Mouse (Mus musculus): ENCODE results near the gene Olfr74. TPM values are rescaled to one million over a fixed set of nuclear protein-coding genes. Genes with fewer than 3 reads are reported as not detected.
"Not testable (repeated sequence)": the region's sequence is repeated elsewhere in the genome, so short reads cannot be mapped to it uniquely, and the experiment has no call there.

Gene Olfr74
- polyA plus RNA-seq (2015; fragmentation: Nextera tagmentation; extraction: Ambion mirVana), result not detected in 2 replicates

DNA sequence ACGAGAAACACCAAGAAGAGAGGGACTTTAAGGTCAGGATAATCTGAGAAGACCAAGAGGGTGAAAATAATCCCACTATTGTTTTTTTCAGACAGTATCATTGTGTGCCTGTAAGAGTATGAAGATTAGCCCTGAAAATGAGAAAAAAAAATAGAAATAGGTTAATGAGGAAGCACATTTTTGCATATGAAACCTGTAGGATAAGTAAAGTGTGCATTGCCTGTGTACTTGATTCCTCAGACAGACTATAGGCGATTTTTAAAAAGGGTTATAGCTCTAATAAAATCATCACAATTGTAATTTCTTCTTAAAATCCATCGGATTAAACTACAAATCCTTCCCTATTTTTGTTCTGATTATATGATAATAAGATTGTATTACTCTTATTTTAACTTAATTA, at the start of gene Olfr74:
TSS of gene Olfr74 (minus strand) at position 101 of the 400 bp plus-strand sequence.
- H3K27me3 ChIP-seq, result no peaks in the 10 kb centered on the region
- 78% methylated on average over 3 of the region's 3 CpGs for WGBS
- no peak within 1 kb of the TSS for H3K4me2 ChIP-seq (replicated peaks)
- ATAC-seq (replicated peaks), result no peak
- H3K27ac ChIP-seq (replicated peaks), result no peak within 1 kb of the TSS
- no peaks in the 10 kb centered on the region for H3K9me3 ChIP-seq
- H3K4me1 ChIP-seq, result no peaks in the 10 kb centered on the region
- H3K4me3 ChIP-seq, result no peak within 1 kb of the TSS
- no peaks in the 10 kb centered on the region for H3K36me3 ChIP-seq
- H3K9ac ChIP-seq (replicated peaks), result no peak within 1 kb of the TSS

DNA sequence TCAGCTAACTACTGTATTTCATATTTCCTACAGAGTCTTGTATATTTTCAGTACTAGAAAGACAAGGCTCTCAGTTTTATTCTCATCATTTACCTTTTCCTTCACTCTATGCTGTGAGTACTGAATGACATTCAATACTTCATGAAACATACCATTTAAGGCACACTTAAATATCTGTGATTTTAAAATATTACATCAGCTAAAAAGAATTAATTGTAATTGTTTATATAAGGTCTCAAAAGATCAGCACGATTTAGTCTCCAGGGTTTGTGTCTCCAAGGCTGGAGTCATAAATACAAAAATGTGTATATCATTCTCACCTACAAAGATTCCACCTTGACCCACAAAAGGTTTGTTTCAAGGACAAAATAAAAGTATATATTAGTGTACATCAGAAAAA, 48.0 kb upstream of the Olfr74 start, which contains the start of gene Olfr1161:
TSS of gene Olfr1161 (plus strand) at position 301 of the 400 bp plus-strand sequence.
- not testable (repeated sequence) for H3K27me3 ChIP-seq, H3K9me3 ChIP-seq
- WGBS, result 84% methylated on average over 1 of the region's 1 CpGs

DNA sequence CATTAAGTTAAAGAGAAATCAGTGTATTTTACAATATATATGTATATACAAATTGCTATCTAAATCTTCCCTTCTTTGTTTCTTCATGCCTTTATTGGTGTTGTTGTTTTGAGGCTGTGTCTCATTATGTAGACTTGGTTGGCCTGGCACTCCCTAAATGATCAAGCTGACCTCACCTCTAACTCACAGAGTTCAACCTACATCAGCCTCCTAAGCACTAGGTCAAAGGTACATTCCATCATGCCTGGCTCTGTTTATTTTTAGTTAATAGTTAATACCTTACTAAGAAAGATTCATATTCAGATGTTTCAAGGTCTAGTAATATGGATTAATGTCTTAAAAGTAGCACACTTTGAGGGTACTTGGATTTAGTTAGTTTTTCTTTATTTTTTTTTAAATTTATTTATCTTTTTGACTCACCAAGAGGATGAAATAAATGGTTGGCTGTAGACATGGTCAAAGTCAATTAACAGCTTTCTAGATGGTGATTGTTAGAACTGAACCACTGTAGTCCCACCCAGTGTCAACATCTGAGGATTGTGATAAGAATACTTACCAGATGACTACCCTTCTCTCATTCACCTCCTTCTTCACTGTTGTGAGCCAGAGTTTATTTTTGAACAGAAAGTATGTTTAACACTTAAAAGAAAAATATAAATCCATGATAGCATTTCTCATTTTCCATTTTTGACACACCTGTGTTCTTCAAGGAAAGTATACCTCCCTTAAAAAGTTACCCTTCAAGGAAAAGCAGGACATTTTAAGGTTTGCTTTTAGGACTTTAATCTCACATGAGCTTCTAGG, 33.3 kb upstream of the Olfr74 start, which contains the start of gene Olfr1160:
TSS of gene Olfr1160 (minus strand) at position 754 of the 804 bp plus-strand sequence.
- H3K27ac ChIP-seq (replicated peaks), result no peak within 1 kb of the TSS
- ATAC-seq (replicated peaks), result no peak
- no peak within 1 kb of the TSS for H3K4me2 ChIP-seq (replicated peaks)

More for the DNA sequence above, 48.0 kb upstream of the Olfr74 start, which contains the start of gene Olfr1161:
- not testable (repeated sequence) for H3K36me3 ChIP-seq; H3K4me2 ChIP-seq (replicated peaks); ATAC-seq (replicated peaks); H3K27ac ChIP-seq (replicated peaks); H3K9ac ChIP-seq (replicated peaks); H3K4me3 ChIP-seq; H3K4me1 ChIP-seq

DNA sequence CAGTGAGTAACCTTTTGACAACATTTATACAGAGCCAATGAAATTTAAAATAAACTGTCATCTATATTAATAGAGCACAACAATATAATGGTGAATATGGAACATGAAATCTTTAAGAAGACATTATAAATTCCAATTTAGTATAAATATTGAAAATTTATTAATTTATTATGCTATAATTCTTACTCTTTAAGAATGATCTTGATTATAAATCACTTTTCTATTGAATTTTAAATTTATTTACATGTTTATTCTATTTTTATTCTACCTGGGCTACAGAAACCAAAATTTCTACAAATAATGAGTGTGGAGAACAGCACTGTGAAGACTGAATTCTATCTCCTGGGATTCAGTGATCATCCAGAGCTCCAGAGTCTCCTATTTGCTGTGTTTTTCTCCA, 15.3 kb upstream of the Olfr74 start, which contains the start of gene Olfr1158:
TSS of gene Olfr1158 (plus strand) at position 301 of the 400 bp plus-strand sequence.
- no peaks in the 10 kb centered on the region for H3K9me3 ChIP-seq
- H3K36me3 ChIP-seq, result no peaks in the 10 kb centered on the region
- H3K27ac ChIP-seq (replicated peaks), result no peak within 1 kb of the TSS
- ATAC-seq (replicated peaks), result no peak
- no peak within 1 kb of the TSS for H3K9ac ChIP-seq (replicated peaks)
- no peaks in the 10 kb centered on the region for H3K27me3 ChIP-seq
- H3K4me1 ChIP-seq, result no peaks in the 10 kb centered on the region
- H3K4me2 ChIP-seq (replicated peaks), result no peak within 1 kb of the TSS
- H3K4me3 ChIP-seq, result no peak within 1 kb of the TSS

More for the DNA sequence above, 33.3 kb upstream of the Olfr74 start, which contains the start of gene Olfr1160:
- Histone ChIP-seq H3K36me3 (no peaks in the 10 kb centered on the region), H3K4me1 (no peaks in the 10 kb centered on the region), H3K27me3 (no peaks in the 10 kb centered on the region), H3K4me3 (no peak within 1 kb of the TSS), H3K9ac (replicated peaks) (no peak within 1 kb of the TSS), H3K9me3 (no peaks in the 10 kb centered on the region)

DNA sequence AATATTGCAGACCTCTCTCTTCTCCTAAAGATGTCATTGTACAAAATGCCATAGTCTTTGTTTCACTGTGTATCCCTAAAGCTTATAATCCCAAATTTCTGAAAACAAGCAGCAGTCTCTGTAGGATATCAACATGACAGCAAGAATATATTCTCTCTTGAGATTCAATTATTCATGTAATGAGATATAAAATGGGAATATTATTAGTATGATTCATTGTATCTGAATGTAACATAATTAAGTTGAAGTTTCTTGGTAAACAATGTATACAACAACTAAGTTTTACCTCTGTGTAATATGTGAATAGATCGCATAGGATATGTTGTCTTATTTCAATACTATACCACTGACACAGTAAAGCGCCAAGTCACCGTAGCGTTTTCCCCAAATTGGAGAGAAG, 6.3 kb downstream of the Olfr74 start, which contains the start of gene Olfr1157:
TSS of gene Olfr1157 (minus strand) at position 101 of the 400 bp plus-strand sequence.
- H3K27me3 ChIP-seq, result no peaks in the 10 kb centered on the region
- no peak within 1 kb of the TSS for H3K4me3 ChIP-seq
- ATAC-seq (replicated peaks), result no peak
- 98% methylated on average over 4 of the region's 4 CpGs for WGBS
- H3K9me3 ChIP-seq, result no peaks in the 10 kb centered on the region
- no peak within 1 kb of the TSS for H3K27ac ChIP-seq (replicated peaks)
- H3K36me3 ChIP-seq, result no peaks in the 10 kb centered on the region
- H3K9ac ChIP-seq (replicated peaks), result no peak within 1 kb of the TSS
- no peak within 1 kb of the TSS for H3K4me2 ChIP-seq (replicated peaks)
- H3K4me1 ChIP-seq, result no peaks in the 10 kb centered on the region

GRCm38 (mm10) chr2:87953000-87953399, 21.5 kb downstream of the Olfr74 start, which contains the start of gene Olfr1156:
Gene Olfr1156 (minus strand): TSS chr2:87953100.
- Histone ChIP-seq H3K27me3 (no peaks in the 10 kb centered on the region), H3K4me3 (no peak within 1 kb of the TSS), H3K27ac (replicated peaks) (no peak within 1 kb of the TSS), H3K9ac (replicated peaks) (no peak within 1 kb of the TSS), H3K9me3 (no peaks in the 10 kb centered on the region), H3K4me1 (no peaks in the 10 kb centered on the region), H3K4me2 (replicated peaks) (no peak within 1 kb of the TSS), H3K36me3 (no peaks in the 10 kb centered on the region)
- no peak for ATAC-seq (replicated peaks)

DNA sequence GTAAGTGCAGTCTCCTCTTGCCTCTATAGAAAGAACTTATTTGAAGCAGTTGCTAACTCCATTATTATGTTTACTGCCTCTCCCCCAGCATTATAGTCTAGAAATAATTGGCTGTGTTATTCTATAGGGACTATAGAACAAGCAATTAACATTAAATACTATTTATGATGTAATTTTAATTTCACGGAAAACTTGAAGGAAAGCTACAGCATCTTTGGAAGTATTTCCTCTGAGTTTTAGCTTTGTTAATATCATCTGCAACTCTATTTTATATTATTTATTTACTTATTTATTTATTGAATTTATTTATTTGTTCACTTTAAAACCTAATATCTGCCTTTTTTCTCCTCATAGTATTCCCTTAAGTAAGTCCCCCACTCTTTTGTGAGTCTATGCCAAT, 29.4 kb downstream of the Olfr74 start, which contains the start of gene Olfr1155:
TSS of gene Olfr1155 (minus strand) at position 101 of the 400 bp plus-strand sequence.
- ATAC-seq (replicated peaks), result no peak
- WGBS, result 90% methylated on average over 1 of the region's 1 CpGs
- no peak within 1 kb of the TSS for H3K27ac ChIP-seq (replicated peaks)
- H3K9ac ChIP-seq (replicated peaks), result no peak within 1 kb of the TSS
- H3K4me3 ChIP-seq, result no peak within 1 kb of the TSS
- H3K27me3 ChIP-seq, result no peaks in the 10 kb centered on the region
- no peaks in the 10 kb centered on the region for H3K36me3 ChIP-seq
- H3K4me1 ChIP-seq, result no peaks in the 10 kb centered on the region
- H3K9me3 ChIP-seq, result no peaks in the 10 kb centered on the region
- no peak within 1 kb of the TSS for H3K4me2 ChIP-seq (replicated peaks)

Other genes starting within 250 kb of the Olfr74 start
- not detected in 2 replicates for gene Olfr1138, start 234.7 kb downstream of the Olfr74 start, polyA plus RNA-seq (2015; fragmentation: Nextera tagmentation; extraction: Ambion mirVana)
- not detected in 2 replicates for gene Olfr1140, start 230.9 kb downstream of the Olfr74 start, polyA plus RNA-seq (2015; fragmentation: Nextera tagmentation; extraction: Ambion mirVana)
- gene Olfr1141, start 220.7 kb downstream of the Olfr74 start, polyA plus RNA-seq (2015; fragmentation: Nextera tagmentation; extraction: Ambion mirVana), result not detected in 2 replicates
- gene Olfr152, start 195.2 kb downstream of the Olfr74 start, polyA plus RNA-seq (2015; fragmentation: Nextera tagmentation; extraction: Ambion mirVana), result not detected in 2 replicates
- gene Olfr1143, start 174.1 kb downstream of the Olfr74 start, polyA plus RNA-seq (2015; fragmentation: Nextera tagmentation; extraction: Ambion mirVana), result not detected in 2 replicates
- not detected in 2 replicates for gene Olfr1145, start 164.8 kb downstream of the Olfr74 start, polyA plus RNA-seq (2015; fragmentation: Nextera tagmentation; extraction: Ambion mirVana)
- not detected in 2 replicates for gene Olfr1148, start 144.1 kb downstream of the Olfr74 start, polyA plus RNA-seq (2015; fragmentation: Nextera tagmentation; extraction: Ambion mirVana)
- not detected in 2 replicates for gene Olfr1150-ps1, start 130.7 kb downstream of the Olfr74 start, polyA plus RNA-seq (2015; fragmentation: Nextera tagmentation; extraction: Ambion mirVana)
- gene Olfr1151, start 118.8 kb downstream of the Olfr74 start, polyA plus RNA-seq (2015; fragmentation: Nextera tagmentation; extraction: Ambion mirVana), result not detected in 2 replicates
- not detected in 2 replicates for gene Olfr1152, start 108.2 kb downstream of the Olfr74 start, polyA plus RNA-seq (2015; fragmentation: Nextera tagmentation; extraction: Ambion mirVana)
- gene Olfr1153, start 79.7 kb downstream of the Olfr74 start, polyA plus RNA-seq (2015; fragmentation: Nextera tagmentation; extraction: Ambion mirVana), result not detected in 2 replicates
- gene Olfr1154, start 69.5 kb downstream of the Olfr74 start, polyA plus RNA-seq (2015; fragmentation: Nextera tagmentation; extraction: Ambion mirVana), result not detected in 2 replicates
- gene Olfr1155, start 29.5 kb downstream of the Olfr74 start, polyA plus RNA-seq (2015; fragmentation: Nextera tagmentation; extraction: Ambion mirVana), result not detected in 2 replicates
- gene Olfr1156, start 21.6 kb downstream of the Olfr74 start, polyA plus RNA-seq (2015; fragmentation: Nextera tagmentation; extraction: Ambion mirVana), result not detected in 2 replicates
- not detected in 2 replicates for gene Olfr1157, start 6.4 kb downstream of the Olfr74 start, polyA plus RNA-seq (2015; fragmentation: Nextera tagmentation; extraction: Ambion mirVana)
- not detected in 2 replicates for gene Olfr1158, start 15.4 kb upstream of the Olfr74 start, polyA plus RNA-seq (2015; fragmentation: Nextera tagmentation; extraction: Ambion mirVana)
- not detected in 2 replicates for gene Olfr1160, start 33.6 kb upstream of the Olfr74 start, polyA plus RNA-seq (2015; fragmentation: Nextera tagmentation; extraction: Ambion mirVana)
- not detected in 2 replicates for gene Olfr1161, start 48.1 kb upstream of the Olfr74 start, polyA plus RNA-seq (2015; fragmentation: Nextera tagmentation; extraction: Ambion mirVana)
- gene Olfr73, start 63.0 kb upstream of the Olfr74 start, polyA plus RNA-seq (2015; fragmentation: Nextera tagmentation; extraction: Ambion mirVana), result not detected in 2 replicates
- gene Olfr1162, start 76.5 kb upstream of the Olfr74 start, polyA plus RNA-seq (2015; fragmentation: Nextera tagmentation; extraction: Ambion mirVana), result not detected in 2 replicates
- gene Olfr1163, start 97.2 kb upstream of the Olfr74 start, polyA plus RNA-seq (2015; fragmentation: Nextera tagmentation; extraction: Ambion mirVana), result not detected in 2 replicates
- not detected in 2 replicates for gene Olfr1164, start 119.3 kb upstream of the Olfr74 start, polyA plus RNA-seq (2015; fragmentation: Nextera tagmentation; extraction: Ambion mirVana)
- gene Olfr1166, start 153.6 kb upstream of the Olfr74 start, polyA plus RNA-seq (2015; fragmentation: Nextera tagmentation; extraction: Ambion mirVana), result not detected in 2 replicates
- gene Olfr1167, start 180.5 kb upstream of the Olfr74 start, polyA plus RNA-seq (2015; fragmentation: Nextera tagmentation; extraction: Ambion mirVana), result not detected in 2 replicates
- gene Olfr1168, start 207.2 kb upstream of the Olfr74 start, polyA plus RNA-seq (2015; fragmentation: Nextera tagmentation; extraction: Ambion mirVana), result not detected in 2 replicates